Mouse (Mus musculus): ENCODE measurements at regions not wholly inside any gene's neighbourhood (a gene's known extent, or its start where the extent isn't known, plus 50 kb on each side); places are given as distances from the start of the nearest gene placed in this dataset.

DNA sequence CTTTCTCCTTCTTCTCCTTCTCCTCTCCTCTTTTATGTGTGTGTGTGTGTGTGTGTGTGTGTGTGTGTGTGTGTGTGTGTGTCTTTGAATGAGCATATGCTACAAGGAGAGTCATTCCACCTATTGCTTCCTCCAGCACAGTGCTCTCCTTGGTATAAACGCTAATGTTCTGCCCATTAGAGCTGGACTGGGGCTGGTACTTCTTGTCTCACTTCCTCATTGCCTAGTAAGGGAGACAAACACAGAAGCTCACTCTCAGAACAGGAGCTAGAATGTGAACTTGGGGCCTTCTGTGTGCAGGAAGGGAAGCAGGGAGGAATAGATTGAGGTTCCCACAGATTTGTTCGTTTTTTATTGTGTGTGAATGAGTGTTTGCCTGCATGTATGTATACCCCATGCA is 54.9 kb upstream of the Shb start:
- in situ Hi-C loops (cut with MseI, MboI) = no loop called here

DNA sequence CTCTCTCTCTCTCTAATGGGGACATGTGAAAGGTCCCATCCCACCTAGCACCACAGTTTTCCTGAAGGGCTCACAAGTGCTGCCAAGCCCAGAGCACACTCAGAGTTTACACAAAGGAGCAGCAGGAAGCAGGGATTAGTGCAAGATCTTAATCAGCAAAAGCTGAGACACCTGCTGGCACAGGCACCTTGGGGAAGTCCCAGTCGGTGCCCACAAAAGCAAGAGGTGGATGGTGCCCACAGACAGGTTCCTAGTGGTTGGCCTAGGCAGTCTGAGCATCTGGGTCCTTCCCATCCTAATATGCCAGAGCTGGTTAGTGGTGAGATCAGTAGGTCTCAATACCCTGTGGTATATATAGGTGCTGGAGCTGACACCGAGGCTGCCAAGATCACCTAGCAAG is 54.0 kb upstream of the Shb start:
- in situ Hi-C loops (cut with MseI, MboI) = no loop called here

DNA sequence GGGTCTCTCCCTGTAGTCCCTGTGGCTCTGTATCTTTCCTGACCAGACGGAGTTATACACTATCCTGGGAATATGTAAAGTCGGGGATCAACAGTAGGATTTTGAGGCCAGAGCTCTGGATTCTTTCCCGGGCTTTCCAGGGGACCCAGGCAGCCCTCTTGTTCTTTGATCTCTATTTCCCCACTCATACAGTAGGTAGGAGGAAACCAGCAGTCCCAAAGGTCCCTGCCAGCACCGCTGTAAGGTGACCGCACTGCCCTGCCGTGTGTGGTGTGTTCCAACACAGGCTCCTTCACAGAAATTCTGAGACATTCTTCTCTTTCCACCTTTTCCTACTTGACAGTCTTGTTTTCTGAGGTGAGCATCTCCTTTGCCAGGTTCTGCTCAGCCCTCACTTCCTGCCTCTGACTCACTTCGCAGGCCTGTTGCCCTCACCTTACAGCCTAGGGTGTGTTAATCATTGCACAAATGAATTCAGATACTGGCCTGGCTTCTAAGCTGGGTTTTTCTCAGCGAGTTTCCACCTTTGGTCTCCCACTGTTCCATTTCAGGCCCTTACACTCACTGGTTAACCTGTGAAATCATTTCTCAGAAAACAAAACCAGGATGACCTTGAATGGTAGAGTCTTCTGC is 53.0 kb upstream of the Shb start:
- in situ Hi-C loops (cut with MseI, MboI) = no loop called here

DNA sequence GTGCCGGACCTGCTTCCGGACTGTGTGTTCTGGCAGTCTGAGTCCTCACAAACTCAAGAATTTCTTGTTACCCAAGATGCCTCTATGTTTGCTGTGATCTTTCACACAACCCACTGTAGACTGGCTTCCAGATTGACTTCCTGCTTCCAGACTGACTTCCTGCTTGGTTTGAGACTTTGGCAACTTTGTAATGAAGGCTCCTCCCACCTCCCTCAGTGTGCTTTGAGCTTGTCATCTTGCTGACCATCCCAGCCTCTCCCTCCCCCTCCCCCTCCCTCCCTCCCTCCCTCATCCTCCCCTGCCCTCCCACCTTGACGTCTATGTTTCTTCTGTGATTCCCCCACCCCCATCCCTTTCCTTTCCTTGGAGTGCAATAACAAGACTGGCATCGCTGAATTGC is 51.7 kb upstream of the Shb start:
- in situ Hi-C loops (cut with MseI, MboI) = no loop called here

DNA sequence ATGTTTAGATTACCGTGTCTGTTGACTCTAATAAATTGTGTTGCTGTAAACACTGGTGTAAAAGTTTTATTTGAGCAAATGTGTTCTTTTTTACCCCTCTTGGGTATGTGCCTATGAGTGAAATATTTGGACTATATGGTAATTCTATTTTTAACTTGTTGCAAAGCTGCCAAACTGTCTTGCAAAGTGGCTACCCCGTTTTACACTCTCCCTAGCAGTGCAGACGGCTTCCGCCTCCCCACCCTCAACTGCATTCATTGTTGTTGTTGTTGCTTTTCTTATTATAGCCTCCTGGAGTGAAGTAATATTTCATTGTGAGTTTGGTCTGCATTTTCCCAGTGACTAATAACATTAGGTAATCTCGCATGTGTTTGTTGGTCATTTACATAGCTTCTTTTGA is 50.2 kb upstream of the Shb start:
- in situ Hi-C loops (cut with MseI, MboI) = no loop called here

All from mouse trophoblast stem cell (cell line).